Mouse (Mus musculus) CD4-positive, CD25-positive, alpha-beta regulatory T cell, adult 4 months (primary cell): Measurements from ENCODE around the gene Sgpl1. TPM values are rescaled to one million over a fixed set of nuclear protein-coding genes. Genes with fewer than 3 reads are reported as not detected.

Source experiments
- ATAC-seq: one replicate; pipeline ENCODE4 v1.8.0; 2017
- polyA plus RNA-seq, 2 experiments: library from polyadenylated mRNA; unstranded; fragments of 100-300 nt; shearing (Covaris generic); gene quantifications; one replicate each; pipeline ENCODE4 v1.2.1; 2017

Sgpl1 gene
- polyA plus RNA-seq, result 10 to 100 TPM; 24.5 to 29.9 TPM

- peak; percentile 78 for ATAC-seq
These were observed at the start of gene Sgpl1 for GRCm38 (mm10) chr10:61147157-61148040. Gene Sgpl1 (minus strand): TSS chr10:61147703.

GRCm38 (mm10) chr10:61195718-61196291 is 48.3 kb upstream of the Sgpl1 start:
- no peak for ATAC-seq

- ATAC-seq, result no peak
These were observed 47.7 kb upstream of the Sgpl1 start for GRCm38 (mm10) chr10:61195216-61195615.

- ATAC-seq, result no peak
These were observed 47.1 kb upstream of the Sgpl1 start for GRCm38 (mm10) chr10:61194611-61195010.

- ATAC-seq, result no peak
These were observed 40.5 kb upstream of the Sgpl1 start for GRCm38 (mm10) chr10:61188010-61188409.

- ATAC-seq, result no peak
These were observed 39.5 kb upstream of the Sgpl1 start for GRCm38 (mm10) chr10:61187001-61187400.

GRCm38 (mm10) chr10:61179927-61180326 is 32.4 kb upstream of the Sgpl1 start:
- ATAC-seq, result no peak

GRCm38 (mm10) chr10:61178687-61179086 is 31.2 kb upstream of the Sgpl1 start:
- ATAC-seq, result no peak

- ATAC-seq, result no peak
These were observed 30.2 kb upstream of the Sgpl1 start for GRCm38 (mm10) chr10:61177751-61178150.

GRCm38 (mm10) chr10:61176221-61176790 is 28.8 kb upstream of the Sgpl1 start:
- ATAC-seq, result no peak

GRCm38 (mm10) chr10:61175442-61176204 is 28.1 kb upstream of the Sgpl1 start:
- ATAC-seq, result no peak

- no peak for ATAC-seq
These were observed 27.4 kb upstream of the Sgpl1 start for GRCm38 (mm10) chr10:61174711-61175441.

- ATAC-seq, result no peak
These were observed 25.0 kb upstream of the Sgpl1 start for GRCm38 (mm10) chr10:61172496-61172895.

- ATAC-seq, result no peak
These were observed 24.2 kb upstream of the Sgpl1 start, which contains the start of gene Tbata for GRCm38 (mm10) chr10:61171654-61172053. Gene Tbata (plus strand): TSS chr10:61171954.

- ATAC-seq, result no peak
These were observed 20.9 kb upstream of the Sgpl1 start for GRCm38 (mm10) chr10:61168393-61168792.

- no peak for ATAC-seq
These were observed 20.0 kb upstream of the Sgpl1 start for GRCm38 (mm10) chr10:61167333-61168096.

- no peak for ATAC-seq
These were observed 14.9 kb upstream of the Sgpl1 start for GRCm38 (mm10) chr10:61162366-61162765.

GRCm38 (mm10) chr10:61160671-61161070 is 13.2 kb upstream of the Sgpl1 start:
- no peak for ATAC-seq

- no peak for ATAC-seq
These were observed 12.6 kb upstream of the Sgpl1 start for GRCm38 (mm10) chr10:61160089-61160488.

- no peak for ATAC-seq
These were observed 11.1 kb upstream of the Sgpl1 start for GRCm38 (mm10) chr10:61158594-61158993.

- no peak for ATAC-seq
These were observed 8.9 kb upstream of the Sgpl1 start for GRCm38 (mm10) chr10:61156453-61156852.
